Mouse (Mus musculus) heart, embryonic 14.5 days (tissue): ENCODE measurements around the gene Usp17la. TPM values are rescaled to one million over a fixed set of nuclear protein-coding genes. Genes with fewer than 3 reads are reported as not detected.

Experiments used
- ATAC-seq: fragments of 200-750 bp; cut with Nextera tagmentation; 2 replicates; pipeline ENCODE4 v1.8.0; 2017; ENCODE audit warnings: low read depth, moderate TSS enrichment; ENCODE audit not compliant: insufficient number of reproducible peaks, insufficient read depth, low FRiP score
- H3K27ac ChIP-seq, 2 experiments: fragments of 200-500 bp in 1 of 2; fragments of 300-500 bp in 1 of 2; sonication (generic) in 1 of 2; replicated peaks in 1 of 2; 2 replicates each; pipeline ENCODE4 v1.5.1; 2012 to 2014; ENCODE audit warnings: low read depth in 2 of 2, low read length in 2 of 2, control low read depth in 1 of 2, mild to moderate bottlenecking in 1 of 2, mixed read lengths in 1 of 2; ENCODE audit not compliant: control insufficient read depth in 1 of 2, insufficient read depth in 1 of 2
- H3K27me3 ChIP-seq: fragments of 300-500 bp; sonication (generic); 2 replicates; pipeline ENCODE4 v1.6.1; 2014; ENCODE audit warnings: mild to moderate bottlenecking, low read length, control low read depth; ENCODE audit not compliant: control insufficient read depth, insufficient read depth
- H3K36me3 ChIP-seq: fragments of 300-500 bp; sonication (generic); 2 replicates; pipeline ENCODE4 v1.6.1; 2014; ENCODE audit warnings: mild to moderate bottlenecking, control low read depth, low read length, mixed read lengths; ENCODE audit not compliant: control insufficient read depth, insufficient read depth
- H3K4me1 ChIP-seq, 2 experiments: fragments of 200-500 bp in 1 of 2; fragments of 300-500 bp in 1 of 2; sonication (generic) in 1 of 2; 2 replicates each; pipeline ENCODE4 v1.6.1; 2012 to 2014; ENCODE audit warnings: low read length in 2 of 2, control low read depth in 1 of 2, mixed read lengths in 1 of 2; ENCODE audit not compliant: control insufficient read depth in 2 of 2, insufficient read depth in 2 of 2
- H3K4me2 ChIP-seq: fragments of 300-500 bp; sonication (generic); 2 replicates; pipeline ENCODE4 v1.6.1; 2014; ENCODE audit warnings: mild to moderate bottlenecking, low read length
- H3K4me3 ChIP-seq, 2 experiments: fragments of 200-500 bp in 1 of 2; fragments of 300-500 bp in 1 of 2; sonication (generic) in 1 of 2; 2 replicates each; pipeline ENCODE4 v1.5.1; 2012 to 2014; ENCODE audit warnings: low read length in 2 of 2, mild to moderate bottlenecking in 2 of 2, control low read depth in 1 of 2, low read depth in 1 of 2, moderate library complexity in 1 of 2; ENCODE audit not compliant: control insufficient read depth in 1 of 2, insufficient read depth in 1 of 2
- H3K9ac ChIP-seq: fragments of 300-500 bp; sonication (generic); 2 replicates; pipeline ENCODE4 v1.6.1; 2014; ENCODE audit warnings: mild to moderate bottlenecking, low read length
- H3K9me3 ChIP-seq: fragments of 300-500 bp; sonication (generic); 2 replicates; pipeline ENCODE4 v1.6.1; 2016; ENCODE audit warnings: low read length, control low read depth; ENCODE audit not compliant: control insufficient read depth
- WGBS: fragments of 180-500 bp; shearing (Covaris S2); extraction: QIAGEN DNeasy Blood & Tissue Kit; methylation state at CpG from one replicate; pipeline ENCODE4 v1.1.7; 2014; 5-methylcytosine and 5-hydroxymethylcytosine counted together
- polyA plus RNA-seq: library from polyadenylated mRNA; unstranded; fragments of >200 nt; fragmentation: Nextera tagmentation; extraction: Ambion mirVana; gene quantifications from 2 replicates; pipeline ENCODE4 v1.2.1, GENCODE M21; 2014

Usp17la gene
- polyA plus RNA-seq, 1 experiment from 2014 or later: not detected

- no peak within 1 kb of the TSS for H3K4me2 ChIP-seq
- H3K27me3 ChIP-seq: no peaks in the 10 kb centered on the region
- H3K27ac ChIP-seq: no peak within 1 kb of the TSS
- H3K9me3 ChIP-seq: 0 out of 2 replicates have a peak, but pooled peaks cover 3% of the 10 kb centered on the region
- H3K4me1 ChIP-seq: no peaks in the 10 kb centered on the region
- H3K9ac ChIP-seq: no peak within 1 kb of the TSS
- H3K36me3 ChIP-seq: no peaks in the 10 kb centered on the region
- no peak within 1 kb of the TSS for H3K4me3 ChIP-seq
- no peak for ATAC-seq
- 26% methylated on average over 1 of the region's 1 CpGs for WGBS
These were observed 20.9 kb downstream of the Usp17la start, which contains the start of gene Olfr665 for GRCm38 (mm10) chr7:104877731-104878130. Olfr665 (plus strand) TSS chr7:104878031.

DNA sequence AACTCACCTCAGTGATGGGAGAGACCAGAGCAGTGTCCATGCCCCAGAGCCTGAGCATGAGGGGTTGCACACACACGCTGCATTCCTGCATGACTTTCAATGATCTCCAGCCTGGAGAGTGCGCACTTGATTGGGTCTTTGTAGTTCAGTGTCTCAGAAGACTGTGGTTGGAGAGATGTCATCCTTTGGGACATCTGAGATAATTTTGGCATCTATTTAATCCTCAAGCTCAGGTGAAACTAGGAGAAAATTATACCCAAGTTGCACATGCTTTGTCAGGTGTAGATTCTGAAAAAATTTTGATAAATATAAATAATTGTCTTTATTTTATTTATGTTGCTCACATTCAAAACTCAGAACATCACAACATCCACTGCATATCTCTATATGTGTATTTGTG lies 39.0 kb downstream of the Usp17la start, which contains the start of gene Olfr666:
Olfr666 (minus strand) TSS at position 101 of the 400 bp plus-strand sequence.
- no peak within 1 kb of the TSS for H3K4me2 ChIP-seq
- WGBS: 85% methylated on average over 2 of the region's 2 CpGs
- no peaks in the 10 kb centered on the region for H3K9me3 ChIP-seq
- no peak within 1 kb of the TSS for H3K9ac ChIP-seq
- no peaks in the 10 kb centered on the region for H3K4me1 ChIP-seq
- ATAC-seq: no peak
- no peak within 1 kb of the TSS for H3K4me3 ChIP-seq
- H3K27me3 ChIP-seq: no peaks in the 10 kb centered on the region
- H3K36me3 ChIP-seq: no peaks in the 10 kb centered on the region
- no peak within 1 kb of the TSS for H3K27ac ChIP-seq

Other genes with a start within 250 kb of the Usp17la start
- not detected in 2 replicates for gene Olfr656, start 243.1 kb upstream of the Usp17la start, polyA plus RNA-seq
- not detected in 2 replicates for gene Olfr657, start 232.2 kb upstream of the Usp17la start, polyA plus RNA-seq
- not detected in 2 replicates for gene Olfr658, start 209.7 kb upstream of the Usp17la start, polyA plus RNA-seq
- not detected in 2 replicates for gene Olfr659, start 190.3 kb upstream of the Usp17la start, polyA plus RNA-seq
- gene Olfr661, start 170.5 kb upstream of the Usp17la start, polyA plus RNA-seq: not detected in 2 replicates
- gene Usp17le, start 79.5 kb upstream of the Usp17la start, polyA plus RNA-seq: not detected in 2 replicates
- not detected in 2 replicates for gene Usp17lb, start 14.4 kb upstream of the Usp17la start, polyA plus RNA-seq
- gene Olfr665, start 21.0 kb downstream of the Usp17la start, polyA plus RNA-seq: not detected in 2 replicates
- not detected in 2 replicates for gene Olfr666, start 38.9 kb downstream of the Usp17la start, polyA plus RNA-seq
- gene Olfr667, start 64.5 kb downstream of the Usp17la start, polyA plus RNA-seq: not detected in 2 replicates
- not detected in 2 replicates for gene Olfr668, start 71.0 kb downstream of the Usp17la start, polyA plus RNA-seq
- not detected in 2 replicates for gene Olfr669, start 77.2 kb downstream of the Usp17la start, polyA plus RNA-seq
- gene Olfr670, start 105.6 kb downstream of the Usp17la start, polyA plus RNA-seq: not detected in 2 replicates
- gene Olfr671, start 122.1 kb downstream of the Usp17la start, polyA plus RNA-seq: not detected in 2 replicates
- not detected in 2 replicates for gene Olfr672, start 145.0 kb downstream of the Usp17la start, polyA plus RNA-seq
- gene Olfr675, start 171.5 kb downstream of the Usp17la start, polyA plus RNA-seq: not detected in 2 replicates
- not detected in 2 replicates for gene Olfr676, start 175.7 kb downstream of the Usp17la start, polyA plus RNA-seq
- not detected in 2 replicates for gene Olfr677, start 194.4 kb downstream of the Usp17la start, polyA plus RNA-seq
- gene Olfr678, start 207.5 kb downstream of the Usp17la start, polyA plus RNA-seq: not detected in 2 replicates
- gene Olfr679, start 224.2 kb downstream of the Usp17la start, polyA plus RNA-seq: not detected in 2 replicates
- not detected in 2 replicates for gene Olfr680-ps1, start 235.8 kb downstream of the Usp17la start, polyA plus RNA-seq